Mouse (Mus musculus): ENCODE data around the gene Mesp2.

DNA sequence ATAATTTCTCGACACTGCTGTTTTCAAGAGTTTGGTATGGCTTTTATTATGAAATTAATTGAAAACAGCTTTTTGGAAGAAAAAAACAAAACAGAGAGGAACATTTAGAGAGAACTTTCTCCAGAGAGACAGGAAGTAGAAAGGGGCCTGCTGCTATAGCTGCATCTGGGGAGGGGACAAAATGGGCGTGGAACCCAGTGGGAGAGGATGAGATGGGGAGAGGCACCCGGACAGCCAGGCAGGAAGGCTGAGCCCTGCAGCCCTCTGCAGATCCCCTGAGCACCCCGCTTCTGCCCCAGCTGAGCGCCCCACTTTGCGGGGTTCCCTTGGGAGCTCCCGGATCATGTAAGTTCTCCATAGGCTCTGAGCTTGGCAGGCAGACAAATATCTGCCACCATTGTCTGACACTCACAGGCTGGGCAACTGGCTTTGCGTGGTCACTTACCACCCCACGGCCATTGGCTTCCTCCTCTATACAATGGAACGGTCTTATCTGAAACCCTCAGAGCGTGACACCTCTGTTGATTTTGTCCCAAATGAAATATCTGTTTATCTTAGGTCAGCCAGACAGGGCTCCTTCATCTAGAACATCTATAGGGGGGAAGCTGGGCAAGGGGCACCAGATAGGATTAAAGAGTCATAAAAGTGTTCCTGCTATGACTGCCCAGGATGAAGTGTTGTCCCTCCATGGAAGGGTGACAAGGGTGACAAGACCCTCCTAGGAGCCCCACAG lies 47.8 kb downstream of the Mesp2 start:
- no peak for TF ChIP-seq EP300 (IDR thresholded peaks at IDR 0.05; ENCODE audit: insufficient read depth, low read depth, low read length)
- no peak for TF ChIP-seq CTCF (IDR thresholded peaks at IDR 0.05)
- no peak for TF ChIP-seq POLR2A (IDR thresholded peaks at IDR 0.05; ENCODE audit: insufficient read depth, low read depth, low read length)
